Mouse (Mus musculus) embryo, embryonic 10.5 days (tissue): ENCODE data around the gene Nr1d2.
"Not testable (repeated sequence)": the region's sequence is repeated elsewhere in the genome, so short reads cannot be mapped to it uniquely, and the experiment has no call there.

ENCODE experiments used
- DNase-seq: peaks from one replicate; pipeline ENCODE4 v3.0.0-alpha.2; 2015; ENCODE audit warnings: low spot score

Nr1d2 gene

DNA sequence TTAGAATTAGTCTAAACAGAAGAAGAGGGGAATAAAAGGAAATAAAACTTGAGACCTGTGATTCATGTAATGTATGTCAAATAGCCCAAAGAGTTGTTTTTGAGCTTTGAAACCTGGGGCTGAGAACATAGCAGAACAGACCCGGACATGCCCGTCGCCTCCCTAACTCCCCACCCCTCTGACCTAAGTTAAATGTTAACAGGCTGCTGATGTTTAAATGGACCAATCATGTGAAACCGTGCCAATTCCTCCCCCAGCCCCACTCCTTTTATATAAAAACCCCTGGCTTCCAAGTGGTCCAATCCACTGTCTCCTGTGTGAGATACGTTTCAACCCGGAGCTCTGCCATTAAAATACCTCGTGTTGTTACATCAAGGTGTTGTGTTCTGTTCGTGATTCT, 7.1 kb downstream of the Nr1d2 start:
- not testable (repeated sequence) for DNase-seq

DNA sequence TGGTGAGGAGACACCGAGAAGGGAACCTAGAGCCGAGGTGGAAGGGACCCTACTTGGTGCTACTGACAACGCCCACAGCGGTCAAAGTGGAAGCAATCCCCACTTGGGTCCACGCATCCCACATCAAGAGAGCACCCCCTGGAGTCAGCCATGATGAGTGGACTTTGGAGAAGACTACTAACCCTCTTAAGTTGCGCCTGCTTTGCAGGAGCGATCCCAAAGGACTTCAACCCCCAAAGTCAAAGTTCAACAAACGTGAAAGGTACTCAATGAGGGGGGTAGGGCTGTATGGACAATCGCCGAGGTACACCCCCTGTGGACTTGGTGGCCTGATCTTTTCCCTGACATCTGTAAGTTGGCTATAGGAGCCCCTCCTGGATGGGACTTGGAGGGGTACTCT, 9.2 kb downstream of the Nr1d2 start:
- not testable (repeated sequence) for DNase-seq

DNA sequence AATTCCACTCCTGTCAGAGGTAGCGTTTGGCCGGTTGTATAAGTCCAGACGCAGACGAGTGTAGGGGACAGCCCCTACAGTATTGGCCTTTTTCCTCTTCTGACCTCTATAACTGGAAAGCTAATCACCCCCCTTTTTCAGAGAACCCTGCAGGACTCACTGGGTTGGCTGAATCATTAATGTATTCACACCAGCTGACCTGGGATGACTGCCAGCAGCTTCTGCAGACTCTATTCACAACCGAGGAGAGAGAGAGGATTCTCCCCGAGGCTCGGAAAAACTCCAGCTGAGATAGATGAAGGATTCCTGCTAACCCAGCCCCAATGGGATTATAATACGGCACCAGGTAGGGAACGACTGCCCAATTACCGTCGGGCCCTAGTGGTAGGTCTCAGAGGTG, 12.7 kb downstream of the Nr1d2 start:
- not testable (repeated sequence) for DNase-seq

DNA sequence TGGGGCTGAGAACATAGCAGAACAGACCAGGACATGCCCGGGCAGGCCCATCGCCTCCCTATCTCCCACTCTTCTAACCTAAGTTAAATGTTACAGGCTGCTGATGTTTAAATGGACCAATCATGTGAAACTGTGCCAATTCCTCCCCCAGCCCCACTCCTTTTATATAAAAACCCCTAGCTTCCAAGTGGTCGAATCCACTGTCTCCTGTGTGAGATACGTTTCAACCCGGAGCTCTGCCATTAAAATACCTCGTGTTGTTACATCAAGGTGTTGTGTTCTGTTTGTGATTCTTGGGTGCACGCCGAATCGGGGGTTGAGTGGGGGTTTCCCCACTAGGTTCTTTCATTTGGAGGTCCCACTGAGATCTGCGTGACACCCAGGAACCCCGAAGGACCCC, 13.5 kb downstream of the Nr1d2 start:
- DNase-seq = not testable (repeated sequence)

DNA sequence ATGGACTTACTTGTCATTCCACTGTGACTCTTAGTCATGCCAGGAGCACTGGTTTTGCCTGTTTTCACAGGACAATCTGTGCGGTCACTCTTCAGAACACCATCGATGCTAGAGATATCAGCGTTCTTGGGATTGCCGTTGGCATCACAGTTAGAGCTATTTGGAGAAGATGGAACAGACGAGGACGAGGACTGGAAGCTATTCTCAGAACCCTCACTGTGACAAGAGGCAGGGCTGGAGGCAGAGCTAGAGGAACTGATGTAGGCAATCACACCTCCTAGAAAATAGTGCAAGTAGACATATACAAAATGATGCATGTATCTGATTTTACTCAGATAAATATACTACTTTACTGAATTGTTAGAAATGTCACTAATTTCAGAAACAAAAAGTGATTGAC, 16.9 kb downstream of the Nr1d2 start:
- no peak for DNase-seq

DNA sequence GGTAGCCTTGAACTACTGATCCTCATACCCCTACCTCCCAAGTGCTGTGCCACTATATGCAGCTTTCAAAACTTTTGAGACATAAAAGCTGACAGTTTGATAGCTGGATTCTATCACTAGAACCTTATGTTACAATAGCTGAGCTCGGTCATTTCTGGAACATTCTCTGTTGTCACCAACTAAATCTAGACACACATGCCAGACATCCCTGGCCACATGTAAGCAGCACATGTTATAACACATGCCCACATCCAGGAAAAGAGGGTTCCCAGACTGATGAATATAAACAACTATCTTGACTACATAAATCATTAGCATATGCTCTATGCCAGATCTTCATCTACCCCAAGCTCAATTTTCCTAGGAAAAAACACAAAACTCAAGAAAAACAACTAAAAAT, 21.8 kb downstream of the Nr1d2 start:
- DNase-seq = no peak

DNA sequence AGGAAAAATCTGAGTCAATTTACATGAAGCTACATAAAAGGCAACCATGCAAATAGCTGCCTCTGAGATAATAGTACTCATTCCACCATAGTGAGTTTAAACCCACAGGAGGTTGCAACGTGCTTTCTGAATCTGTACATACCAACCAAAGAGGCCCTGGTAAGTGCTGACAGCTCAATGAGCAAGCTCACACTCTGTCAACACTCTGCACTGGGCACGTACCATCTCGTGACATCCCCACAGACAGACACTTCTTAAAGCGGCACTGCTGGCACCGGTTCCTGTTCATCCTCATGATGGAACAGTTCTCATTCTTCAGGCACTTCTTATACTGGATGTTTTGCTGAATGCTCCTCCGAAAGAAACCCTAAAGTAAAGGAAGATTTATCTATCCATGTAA, 22.5 kb downstream of the Nr1d2 start:
- no peak for DNase-seq

DNA sequence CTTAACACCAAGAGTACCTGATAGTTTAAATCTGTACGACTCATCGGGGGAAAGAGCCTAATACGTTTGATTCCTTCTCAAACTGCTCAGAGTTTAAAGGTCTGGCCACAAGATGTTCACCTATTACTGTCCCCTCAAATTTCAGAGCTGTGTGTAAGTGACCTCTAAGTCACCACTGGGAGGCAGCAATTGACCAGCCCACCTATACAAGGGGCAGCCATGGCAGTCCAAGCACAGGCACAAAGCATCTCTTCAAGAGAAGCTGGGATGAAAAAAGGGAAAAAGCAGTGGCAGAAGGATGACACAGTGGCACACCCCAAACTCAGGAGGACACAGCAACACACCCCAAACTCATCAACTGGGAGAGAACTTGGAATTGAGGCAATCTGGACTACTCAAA, 28.1 kb downstream of the Nr1d2 start:
- peak; percentile 63 for DNase-seq

DNA sequence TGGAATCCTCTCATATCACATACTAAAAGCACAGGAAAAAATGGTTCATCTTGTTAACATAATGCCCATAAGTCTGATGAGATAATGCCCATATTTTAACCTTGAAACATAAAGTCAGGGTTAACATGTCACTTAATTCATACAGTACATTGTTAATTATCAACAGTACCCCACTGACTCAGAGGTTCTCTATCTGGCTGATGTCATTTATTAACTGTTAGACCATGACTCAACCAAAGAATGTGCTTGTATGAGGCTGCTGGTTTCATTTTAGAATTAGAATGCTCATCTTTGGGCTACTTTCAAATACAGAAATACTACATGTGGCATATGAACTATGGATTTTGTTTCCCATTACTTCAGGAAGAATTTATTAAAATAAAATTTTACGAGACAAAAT, 34.6 kb downstream of the Nr1d2 start:
- not testable (repeated sequence) for DNase-seq

DNA sequence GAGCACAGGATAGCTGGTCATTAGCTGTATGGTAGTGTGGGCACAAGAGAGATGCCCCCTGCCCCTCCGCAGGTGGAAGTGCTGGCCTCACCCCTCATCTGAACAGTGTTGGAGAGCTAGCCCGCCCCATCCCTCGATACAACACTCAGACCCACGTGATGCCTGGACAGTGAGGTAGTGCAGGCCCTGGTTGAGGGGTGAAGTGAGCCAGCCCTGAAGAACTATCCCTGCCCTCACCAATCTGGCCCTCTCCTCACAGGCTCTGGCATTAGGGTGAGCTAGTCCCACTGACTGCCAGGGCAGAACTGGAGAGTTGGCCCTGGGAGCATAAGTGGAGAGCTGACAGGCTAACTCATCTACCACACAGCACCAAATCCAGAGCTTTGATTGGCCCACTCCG, 37.5 kb downstream of the Nr1d2 start:
- no peak for DNase-seq

DNA sequence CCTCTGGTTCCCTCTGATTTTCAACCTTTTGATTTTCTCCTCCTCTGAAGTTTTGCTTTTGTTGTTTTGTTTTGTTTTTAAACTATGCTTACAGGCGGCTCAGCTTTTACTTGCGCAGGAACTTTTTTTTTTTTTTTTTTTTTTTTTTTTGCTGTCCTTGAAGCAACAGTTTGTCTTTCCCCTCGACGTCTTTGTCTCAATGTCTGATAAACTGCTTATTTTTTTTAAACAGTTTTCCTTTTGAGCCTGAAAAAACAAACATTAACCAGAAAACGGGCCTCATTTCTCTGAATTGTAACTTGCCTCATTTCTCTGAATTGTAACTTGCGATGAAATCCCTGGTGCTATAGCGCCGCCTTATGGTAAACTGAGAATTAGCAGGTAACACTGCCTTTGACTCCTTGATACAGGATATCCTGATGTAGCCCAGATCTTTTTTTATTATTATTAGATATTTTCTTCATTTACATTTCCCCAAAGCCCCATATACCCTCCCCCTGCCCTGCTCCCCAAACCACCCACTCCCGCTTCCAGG, 52.0 kb downstream of the Nr1d2 start:
- DNase-seq = peak; percentile 72

DNA sequence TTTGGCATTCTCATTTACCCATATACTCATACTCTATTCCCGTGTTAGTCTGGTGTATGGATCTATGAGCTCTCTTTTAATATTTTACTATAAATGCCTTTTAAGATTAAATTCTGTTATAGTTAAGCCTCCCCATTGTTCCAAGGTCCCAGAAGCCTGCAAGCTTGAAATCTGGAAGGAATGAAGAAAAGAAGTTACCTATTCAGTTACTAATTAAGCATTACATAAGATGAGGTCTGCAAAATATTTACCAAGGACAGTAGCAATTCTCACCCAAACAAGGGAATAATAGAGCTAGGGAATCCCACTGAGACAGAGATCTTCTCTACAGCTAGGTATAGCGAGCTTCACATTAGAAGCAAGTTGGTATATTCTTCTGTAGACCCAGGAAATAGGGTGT, 61.4 kb downstream of the Nr1d2 start:
- DNase-seq = not testable (repeated sequence)

DNA sequence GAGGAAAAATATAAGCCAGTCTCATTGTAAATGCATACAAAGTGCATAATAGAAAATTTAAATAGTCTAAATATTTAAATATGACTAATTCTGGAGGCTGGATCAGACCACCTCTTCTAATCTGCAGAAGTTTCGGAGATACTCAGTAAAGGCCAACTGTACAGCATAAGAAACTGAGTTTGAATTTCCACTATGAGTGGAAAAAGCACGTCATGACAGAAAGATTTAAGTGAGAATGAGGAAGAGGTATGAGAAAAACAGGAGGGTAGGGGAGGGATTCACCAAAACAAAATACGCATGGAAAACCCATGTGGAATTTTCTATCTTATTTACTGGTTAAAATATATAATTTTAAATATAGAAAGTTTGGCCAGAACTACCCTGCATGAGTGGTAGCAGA, 71.3 kb downstream of the Nr1d2 start:
- DNase-seq = no peak

DNA sequence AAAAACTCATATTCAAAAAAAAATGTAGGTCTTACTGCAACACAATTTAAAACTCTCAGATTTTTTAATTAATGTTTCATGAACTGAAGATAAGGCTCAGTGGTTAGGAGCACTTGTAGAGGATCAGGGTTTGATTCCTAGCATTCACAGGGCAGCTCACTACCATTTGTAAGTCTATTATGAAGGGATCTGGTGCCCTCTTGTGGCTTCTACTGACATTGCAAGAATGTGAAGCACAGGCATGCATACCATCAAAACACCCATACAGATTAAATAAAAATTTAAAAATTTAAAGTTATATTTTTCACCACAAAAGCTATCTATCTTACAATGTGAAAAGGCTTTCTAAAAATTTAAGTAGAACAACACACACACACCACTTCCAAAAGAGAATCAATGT, 71.9 kb downstream of the Nr1d2 start:
- DNase-seq = peak; percentile 62
